ENCODE assay signal across 25 mouse cellular contexts in the genomic region with DNA sequence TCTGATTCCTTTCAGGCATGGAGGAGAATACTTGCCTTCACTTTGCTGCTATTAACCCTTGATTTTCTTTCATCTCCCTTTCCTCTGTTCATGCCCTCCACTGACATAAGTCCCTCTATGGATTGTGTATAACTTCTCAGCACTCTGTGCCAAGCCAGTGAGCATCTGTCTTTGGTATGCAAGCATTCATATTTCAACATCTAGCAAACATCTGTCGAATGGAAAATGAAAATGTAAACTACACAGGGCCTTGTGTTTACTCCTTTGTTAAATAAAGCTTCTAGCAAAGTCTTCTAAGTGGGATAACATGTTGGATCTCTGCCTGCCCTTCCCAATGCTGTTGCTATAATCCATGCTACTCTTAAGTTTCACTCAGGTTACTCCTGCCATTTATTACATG.
DNase-seq lines count a peak whose midpoint lies in the region; ATAC-seq and TF ChIP-seq lines count a peak whose summit lies in the region.
"Had no signal": no experiment of that assay in that cellular context is flagged by ENCODE, and none has a peak within 500 bp of the region (broad histone marks: within the 10 kb centered on the region; RNA-seq: fewer than 3 reads in every experiment).

No protein-coding gene starts in this region.

- H3K4me1 ChIP-seq in lung, embryonic 14.5 days (ENCODE audit: insufficient read depth) = no peaks in the 10 kb centered on the region
- H3K4me1 ChIP-seq in lung, postnatal 0 days (ENCODE audit: insufficient read depth, low read depth, low read length) = no peaks in the 10 kb centered on the region
- H3K4me1 ChIP-seq in stomach, embryonic 16.5 days (ENCODE audit: control insufficient read depth, insufficient read depth, low read length) = no peaks in the 10 kb centered on the region
- no peaks in the 10 kb centered on the region for H3K4me1 ChIP-seq in liver, embryonic 11.5 days (replicated peaks; ENCODE audit: control insufficient read depth, insufficient read depth, low read length)
- H3K4me1 ChIP-seq: embryonic facial prominence, embryonic 13.5 days; forebrain, embryonic 10.5 days; forebrain, embryonic 13.5 days; heart, embryonic 10.5 days; heart, embryonic 13.5 days had no signal

- no peak for TF ChIP-seq CTCF in lung, embryonic 14.5 days (IDR thresholded peaks at IDR 0.05; ENCODE audit: low read depth)
- TF ChIP-seq CTCF in lung, postnatal 0 days (IDR thresholded peaks at IDR 0.05) = no peak

- H3K27me3 ChIP-seq in lung, embryonic 14.5 days (ENCODE audit: insufficient read depth, low read length) = no peaks in the 10 kb centered on the region
- H3K27me3 ChIP-seq in lung, postnatal 0 days (replicated peaks; ENCODE audit: insufficient read depth, low read length) = no peaks in the 10 kb centered on the region
- H3K27me3 ChIP-seq in stomach, embryonic 16.5 days (ENCODE audit: control insufficient read depth, insufficient read depth, low read length) = no peaks in the 10 kb centered on the region
- no peaks in the 10 kb centered on the region for H3K27me3 ChIP-seq in liver, embryonic 11.5 days (replicated peaks; ENCODE audit: control insufficient read depth, insufficient read depth, low read length)
- H3K27me3 ChIP-seq: embryonic facial prominence, embryonic 13.5 days; forebrain, embryonic 13.5 days; heart, embryonic 13.5 days had no signal

- H3K4me3 ChIP-seq in lung, embryonic 14.5 days (ENCODE audit: low read depth, low read length) = no peak overlapping the region
- no peak overlapping the region for H3K4me3 ChIP-seq in lung, postnatal 0 days (ENCODE audit: low read depth, low read length)
- no peak overlapping the region for H3K4me3 ChIP-seq in stomach, embryonic 16.5 days (replicated peaks; ENCODE audit: low read length)
- H3K4me3 ChIP-seq in liver, embryonic 11.5 days (ENCODE audit: low read depth, low read length) = no peak overlapping the region
- H3K4me3 ChIP-seq: embryonic facial prominence, embryonic 13.5 days; forebrain, embryonic 10.5 days; forebrain, embryonic 13.5 days; heart, adult 2 months; heart, embryonic 10.5 days; heart, embryonic 13.5 days had no signal

- H3K27ac ChIP-seq in lung, embryonic 14.5 days (ENCODE audit: low read depth) = no peak overlapping the region
- H3K27ac ChIP-seq in lung, postnatal 0 days (ENCODE audit: low read length) = no peak overlapping the region
- no peak overlapping the region for H3K27ac ChIP-seq in stomach, embryonic 16.5 days (ENCODE audit: low read length)
- no peak overlapping the region for H3K27ac ChIP-seq in liver, embryonic 11.5 days (ENCODE audit: low read depth, low read length)
- H3K27ac ChIP-seq: embryonic facial prominence, embryonic 13.5 days; forebrain, embryonic 10.5 days; forebrain, embryonic 13.5 days; heart, adult 2 months; heart, embryonic 10.5 days; heart, embryonic 13.5 days; hindbrain, embryonic 14.5 days had no signal

- peak; percentile 90 for ATAC-seq in lung, embryonic 14.5 days (ENCODE audit: insufficient read depth)
- peak; percentile 21; the same call in 1 of the 2 replicates for ATAC-seq in lung, postnatal 0 days
- peak; percentile 73; the same call in 1 of the 2 replicates for ATAC-seq in stomach, embryonic 16.5 days (ENCODE audit: insufficient read depth, low FRiP score)
- ATAC-seq in liver, embryonic 11.5 days (replicated peaks; ENCODE audit: low FRiP score) = no peak
- ATAC-seq: CD4-positive, CD25-positive, alpha-beta regulatory T cell, adult 4 months; forebrain, embryonic 13.5 days; forebrain, embryonic 16.5 days had no signal

- no peaks in the 10 kb centered on the region for H3K36me3 ChIP-seq in lung, embryonic 14.5 days (ENCODE audit: insufficient read depth)
- H3K36me3 ChIP-seq in lung, postnatal 0 days (ENCODE audit: insufficient read depth, low read length) = no peaks in the 10 kb centered on the region
- H3K36me3 ChIP-seq in stomach, embryonic 16.5 days (ENCODE audit: control insufficient read depth, insufficient read depth, low read length) = no peaks in the 10 kb centered on the region
- no peaks in the 10 kb centered on the region for H3K36me3 ChIP-seq in liver, embryonic 11.5 days (ENCODE audit: control insufficient read depth, insufficient read depth, low read length)
- H3K36me3 ChIP-seq: embryonic facial prominence, embryonic 13.5 days; forebrain, embryonic 10.5 days; heart, embryonic 10.5 days; heart, embryonic 13.5 days had no signal

- 10% methylated on average over 1 of the region's 1 CpGs for WGBS in lung, embryonic 14.5 days
- WGBS in lung, postnatal 0 days = 17% methylated on average over 1 of the region's 1 CpGs
- 28% methylated on average over 1 of the region's 1 CpGs for WGBS in stomach, embryonic 16.5 days
- WGBS in liver, embryonic 11.5 days = 53% methylated on average over 1 of the region's 1 CpGs

- DNase-seq in lung, embryonic 14.5 days = peak; percentile 71
- no peak for DNase-seq in lung, postnatal 14 days
- peak; percentile 35 for DNase-seq in lung, postnatal 0 days (ENCODE audit: low spot score)
- no peak for DNase-seq in lung, postnatal 25 days (ENCODE audit: low spot score)
- no peak for DNase-seq in liver, embryonic 11.5 days (ENCODE audit: low spot score)
- DNase-seq: adrenal gland, adult 2 months; adrenal gland, postnatal 14 days; cerebellum, adult 11 months; cerebellum, adult 2 months; cerebellum, adult 9-11 months; cerebellum, postnatal 25 days; gastrocnemius, postnatal 10 days; gastrocnemius, postnatal 36 days; heart, adult 2 months; heart, postnatal 14 days; heart, postnatal 4 days had no signal

- H3K9me3 ChIP-seq in lung, embryonic 14.5 days (ENCODE audit: low read depth, low read length) = no peaks in the 10 kb centered on the region
- no peaks in the 10 kb centered on the region for H3K9me3 ChIP-seq in lung, postnatal 0 days (ENCODE audit: low read length)
- H3K9me3 ChIP-seq in stomach, embryonic 16.5 days (replicated peaks; ENCODE audit: control insufficient read depth, low read length) = no peaks in the 10 kb centered on the region
- no peaks in the 10 kb centered on the region for H3K9me3 ChIP-seq in liver, embryonic 11.5 days (ENCODE audit: control insufficient read depth, low read length)
- H3K9me3 ChIP-seq: embryonic facial prominence, embryonic 13.5 days; forebrain, embryonic 10.5 days; forebrain, embryonic 13.5 days; heart, embryonic 10.5 days; heart, embryonic 13.5 days had no signal

- no peak overlapping the region for H3K4me2 ChIP-seq in lung, embryonic 14.5 days
- no peak overlapping the region for H3K4me2 ChIP-seq in lung, postnatal 0 days (replicated peaks; ENCODE audit: low read depth, low read length)
- H3K4me2 ChIP-seq in stomach, embryonic 16.5 days (ENCODE audit: low read depth, low read length) = no peak overlapping the region
- no peak overlapping the region for H3K4me2 ChIP-seq in liver, embryonic 11.5 days
- H3K4me2 ChIP-seq: embryonic facial prominence, embryonic 13.5 days; forebrain, embryonic 13.5 days; heart, embryonic 13.5 days; hindbrain, embryonic 14.5 days had no signal

- TF ChIP-seq EP300 in lung, postnatal 0 days (IDR thresholded peaks at IDR 0.05) = no peak

- H3K9ac ChIP-seq in lung, embryonic 14.5 days = no peak overlapping the region
- no peak overlapping the region for H3K9ac ChIP-seq in lung, postnatal 0 days (replicated peaks; ENCODE audit: low read depth)
- no peak overlapping the region for H3K9ac ChIP-seq in stomach, embryonic 16.5 days (ENCODE audit: low read length)
- no peak overlapping the region for H3K9ac ChIP-seq in liver, embryonic 11.5 days (ENCODE audit: low read depth, low read length)
- H3K9ac ChIP-seq: embryonic facial prominence, embryonic 13.5 days; forebrain, embryonic 13.5 days; heart, embryonic 13.5 days; hindbrain, embryonic 14.5 days had no signal

Comparison
In these comparisons a context has a peak if more than half of its experiments do, and no peak if none do; other contexts are left out.
1. DNase-seq: peak in lung, embryonic 14.5 days (single experiment) and lung, postnatal 0 days (single experiment); none in lung, postnatal 14 days (single experiment), lung, postnatal 25 days (single experiment) and liver, embryonic 11.5 days (single experiment).